Mouse (Mus musculus) neural tube, embryonic 14.5 days (tissue): ENCODE results near the gene Slc16a7. TPM values are rescaled to one million over a fixed set of nuclear protein-coding genes. Genes with fewer than 3 reads are reported as not detected.

Experiments used
- ATAC-seq: fragments of 200-750 bp; cut with Nextera tagmentation; 2 replicates; pipeline ENCODE4 v1.8.0; 2017; ENCODE audit warnings: low read depth, mild to moderate bottlenecking, moderate TSS enrichment, moderate library complexity
- H3K27ac ChIP-seq: fragments of 300-500 bp; sonication (generic); 2 replicates; pipeline ENCODE4 v1.5.1; 2014; ENCODE audit warnings: low read depth, mild to moderate bottlenecking, control low read depth, low read length, moderate library complexity, mixed read lengths
- H3K27me3 ChIP-seq: fragments of 300-500 bp; sonication (generic); 2 replicates; pipeline ENCODE4 v1.6.1; 2014; ENCODE audit warnings: low read length; ENCODE audit not compliant: control insufficient read depth, insufficient read depth
- H3K36me3 ChIP-seq: fragments of 300-500 bp; sonication (generic); 2 replicates; pipeline ENCODE4 v1.6.1; 2014; ENCODE audit warnings: low read length, mixed read lengths; ENCODE audit not compliant: control insufficient read depth, insufficient read depth
- H3K4me1 ChIP-seq: fragments of 300-500 bp; sonication (generic); 2 replicates; pipeline ENCODE4 v1.6.1; 2014; ENCODE audit warnings: low read length; ENCODE audit not compliant: control insufficient read depth, insufficient read depth
- H3K4me2 ChIP-seq: fragments of 300-500 bp; sonication (generic); 2 replicates; pipeline ENCODE4 v1.6.1; 2014; ENCODE audit warnings: mild to moderate bottlenecking, low read depth, low read length, control low read depth
- H3K4me3 ChIP-seq: fragments of 300-500 bp; sonication (generic); 2 replicates; pipeline ENCODE4 v1.5.1; 2014; ENCODE audit warnings: low read depth, low read length, control low read depth, mixed read lengths
- H3K9ac ChIP-seq: fragments of 300-500 bp; sonication (generic); replicated peaks from 2 replicates; pipeline ENCODE4 v1.6.1; 2014; ENCODE audit warnings: low read depth, mild to moderate bottlenecking, control low read depth, low read length, mixed read lengths
- H3K9me3 ChIP-seq: fragments of 300-500 bp; sonication (generic); 2 replicates; pipeline ENCODE4 v1.6.1; 2016; ENCODE audit warnings: low read length; ENCODE audit not compliant: control insufficient read depth
- WGBS: fragments of 180-500 bp; shearing (Covaris S2); extraction: QIAGEN DNeasy Blood & Tissue Kit; methylation state at CpG from one replicate; pipeline ENCODE4 v1.1.7; 2014; 5-methylcytosine and 5-hydroxymethylcytosine counted together
- polyA plus RNA-seq: library from polyadenylated mRNA; unstranded; fragments of >200 nt; fragmentation: Nextera tagmentation; extraction: Ambion mirVana; gene quantifications from 2 replicates; pipeline ENCODE4 v1.2.1, GENCODE M21; 2014

The Slc16a7 gene
- polyA plus RNA-seq, 1 experiment from 2014 or later = 9.5 TPM

GRCm38 (mm10) chr10:125371451-125371850 is 17.8 kb downstream of the Slc16a7 start:
- H3K9ac ChIP-seq = no peak overlapping the region
- H3K4me2 ChIP-seq = no peak overlapping the region
- no peak for ATAC-seq
- no peaks in the 10 kb centered on the region for H3K9me3 ChIP-seq
- H3K27ac ChIP-seq = no peak overlapping the region
- no peaks in the 10 kb centered on the region for H3K27me3 ChIP-seq
- no peak overlapping the region for H3K4me3 ChIP-seq
- no peaks in the 10 kb centered on the region for H3K36me3 ChIP-seq
- peaks cover 4% of the 10 kb centered on the region; the same call in 1 of the 2 replicates for H3K4me1 ChIP-seq
- 80% methylated on average over 11 of the region's 11 CpGs for WGBS

- WGBS = 87% methylated on average over 8 of the region's 8 CpGs
- ATAC-seq = no peak
Measured at GRCm38 (mm10) chr10:125370037-125370610, 19.1 kb downstream of the Slc16a7 start.

GRCm38 (mm10) chr10:125358479-125358878 is 30.8 kb downstream of the Slc16a7 start:
- H3K4me3 ChIP-seq = no peak overlapping the region
- H3K4me2 ChIP-seq = no peak overlapping the region
- no peaks in the 10 kb centered on the region for H3K4me1 ChIP-seq
- H3K9me3 ChIP-seq = no peaks in the 10 kb centered on the region
- 90% methylated on average over 7 of the region's 7 CpGs for WGBS
- no peak for ATAC-seq
- H3K36me3 ChIP-seq = no peaks in the 10 kb centered on the region
- no peak overlapping the region for H3K27ac ChIP-seq
- no peaks in the 10 kb centered on the region for H3K27me3 ChIP-seq
- H3K9ac ChIP-seq = no peak overlapping the region

More at GRCm38 (mm10) chr10:125370037-125370610, 19.1 kb downstream of the Slc16a7 start:
- Histone ChIP-seq H3K4me3 (no peak overlapping the region), H3K4me1 (peaks cover 2% of the 10 kb centered on the region; the same call in 1 of the 2 replicates), H3K9me3 (no peaks in the 10 kb centered on the region), H3K36me3 (no peaks in the 10 kb centered on the region), H3K27ac (no peak overlapping the region), H3K9ac (no peak overlapping the region), H3K4me2 (no peak overlapping the region), H3K27me3 (no peaks in the 10 kb centered on the region)

- no peaks in the 10 kb centered on the region for H3K36me3 ChIP-seq
- no peaks in the 10 kb centered on the region for H3K9me3 ChIP-seq
- 61% methylated on average over 7 of the region's 7 CpGs for WGBS
- no peak overlapping the region for H3K27ac ChIP-seq
- H3K27me3 ChIP-seq = no peaks in the 10 kb centered on the region
- H3K9ac ChIP-seq = no peak overlapping the region
- ATAC-seq = no peak
- H3K4me2 ChIP-seq = no peak overlapping the region
- H3K4me3 ChIP-seq = no peak overlapping the region
- no peaks in the 10 kb centered on the region for H3K4me1 ChIP-seq
Measured at GRCm38 (mm10) chr10:125352805-125353204, 36.5 kb downstream of the Slc16a7 start.

- H3K4me3 ChIP-seq = no peak overlapping the region
- H3K9ac ChIP-seq = no peak overlapping the region
- WGBS = 71% methylated on average over 3 of the region's 3 CpGs
- H3K27me3 ChIP-seq = no peaks in the 10 kb centered on the region
- no peak overlapping the region for H3K27ac ChIP-seq
- H3K36me3 ChIP-seq = no peaks in the 10 kb centered on the region
- H3K9me3 ChIP-seq = no peaks in the 10 kb centered on the region
- H3K4me1 ChIP-seq = no peaks in the 10 kb centered on the region
- no peak overlapping the region for H3K4me2 ChIP-seq
- ATAC-seq = no peak
Measured at GRCm38 (mm10) chr10:125348171-125348570, 41.1 kb downstream of the Slc16a7 start.

GRCm38 (mm10) chr10:125347149-125347548 is 42.1 kb downstream of the Slc16a7 start:
- Histone ChIP-seq H3K4me3 (no peak overlapping the region), H3K4me1 (no peaks in the 10 kb centered on the region), H3K4me2 (no peak overlapping the region), H3K9ac (no peak overlapping the region), H3K27me3 (no peaks in the 10 kb centered on the region), H3K36me3 (no peaks in the 10 kb centered on the region), H3K9me3 (no peaks in the 10 kb centered on the region), H3K27ac (no peak overlapping the region)
- ATAC-seq = no peak
- 87% methylated on average over 6 of the region's 6 CpGs for WGBS

GRCm38 (mm10) chr10:125346364-125346763 is 42.9 kb downstream of the Slc16a7 start:
- WGBS = 73% methylated on average over 4 of the region's 4 CpGs
- no peaks in the 10 kb centered on the region for H3K27me3 ChIP-seq
- no peak overlapping the region for H3K4me3 ChIP-seq
- H3K4me1 ChIP-seq = no peaks in the 10 kb centered on the region
- no peak overlapping the region for H3K4me2 ChIP-seq
- ATAC-seq = no peak
- H3K9ac ChIP-seq = no peak overlapping the region
- H3K27ac ChIP-seq = no peak overlapping the region
- H3K36me3 ChIP-seq = no peaks in the 10 kb centered on the region
- no peaks in the 10 kb centered on the region for H3K9me3 ChIP-seq

GRCm38 (mm10) chr10:125345583-125345982 is 43.7 kb downstream of the Slc16a7 start:
- Histone ChIP-seq H3K9ac (no peak overlapping the region), H3K36me3 (no peaks in the 10 kb centered on the region), H3K9me3 (no peaks in the 10 kb centered on the region), H3K27ac (no peak overlapping the region), H3K27me3 (no peaks in the 10 kb centered on the region), H3K4me1 (no peaks in the 10 kb centered on the region), H3K4me2 (no peak overlapping the region), H3K4me3 (no peak overlapping the region)
- 88% methylated on average over 1 of the region's 1 CpGs for WGBS
- ATAC-seq = no peak

- Histone ChIP-seq H3K4me3 (no peak overlapping the region), H3K36me3 (no peaks in the 10 kb centered on the region), H3K27ac (no peak overlapping the region), H3K27me3 (no peaks in the 10 kb centered on the region), H3K4me2 (no peak overlapping the region), H3K4me1 (no peaks in the 10 kb centered on the region), H3K9me3 (no peaks in the 10 kb centered on the region), H3K9ac (no peak overlapping the region)
- ATAC-seq = no peak
- 68% methylated on average over 7 of the region's 7 CpGs for WGBS
Measured at GRCm38 (mm10) chr10:125342204-125342603, 47.1 kb downstream of the Slc16a7 start.
